Mouse (Mus musculus) kidney, postnatal 0 days (tissue): Measurements from ENCODE around the gene Tbc1d1. TPM values are rescaled to one million over a fixed set of nuclear protein-coding genes. Genes with fewer than 3 reads are reported as not detected.

Source experiments
- ATAC-seq: fragments of 200-750 bp; cut with Nextera tagmentation; replicated peaks from 2 replicates; pipeline ENCODE4 v1.8.0; 2017; ENCODE audit warnings: low read depth, moderate number of reproducible peaks, moderate TSS enrichment, moderate library complexity; ENCODE audit not compliant: low FRiP score
- DNase-seq: peaks from one replicate; pipeline ENCODE4 v3.0.0-alpha.2; 2016; ENCODE audit warnings: low spot score
- H3K27ac ChIP-seq: fragments of 300-500 bp; sonication (generic); 2 replicates; pipeline ENCODE4 v1.5.1; 2014; ENCODE audit warnings: mild to moderate bottlenecking
- H3K27me3 ChIP-seq: fragments of 300-500 bp; sonication (generic); 2 replicates; pipeline ENCODE4 v1.6.1; 2014; ENCODE audit warnings: low read length, mixed read lengths; ENCODE audit not compliant: insufficient read depth
- H3K36me3 ChIP-seq: fragments of 300-500 bp; sonication (generic); 2 replicates; pipeline ENCODE4 v1.6.1; 2014; ENCODE audit warnings: low read length, mixed read lengths; ENCODE audit not compliant: insufficient read depth
- H3K4me1 ChIP-seq: fragments of 300-500 bp; sonication (generic); replicated peaks from 2 replicates; pipeline ENCODE4 v1.6.1; 2014; ENCODE audit warnings: antibody characterized with exemption, low read length, mixed read lengths; ENCODE audit not compliant: insufficient read depth
- H3K4me2 ChIP-seq: fragments of 300-500 bp; sonication (generic); 2 replicates; pipeline ENCODE4 v1.6.1; 2014; ENCODE audit warnings: mild to moderate bottlenecking, low read length, moderate library complexity, mixed read lengths
- H3K4me3 ChIP-seq: fragments of 300-500 bp; sonication (generic); replicated peaks from 2 replicates; pipeline ENCODE4 v1.5.1; 2014; ENCODE audit warnings: low read depth, low read length
- H3K9ac ChIP-seq: fragments of 300-500 bp; sonication (generic); 2 replicates; pipeline ENCODE4 v1.6.1; 2014; ENCODE audit warnings: low read depth, low read length
- H3K9me3 ChIP-seq: fragments of 300-500 bp; sonication (generic); replicated peaks from 2 replicates; pipeline ENCODE4 v1.6.1; 2016; ENCODE audit warnings: low read length, inconsistent platforms, mixed read lengths
- CTCF ChIP-seq: IDR thresholded peaks from 2 replicates; pipeline ENCODE4 v1.5.1; 2016; ENCODE audit warnings: antibody characterized with exemption, low read depth, mild to moderate bottlenecking, moderate library complexity
- WGBS: fragments of 180-500 bp; shearing (Covaris S2); extraction: QIAGEN DNeasy Blood & Tissue Kit; methylation state at CpG from one replicate; pipeline ENCODE4 v1.1.7; 2014; 5-methylcytosine and 5-hydroxymethylcytosine counted together
- polyA plus RNA-seq: library from polyadenylated mRNA; unstranded; fragments of >200 nt; fragmentation: Nextera tagmentation; extraction: Ambion mirVana; gene quantifications from 2 replicates; pipeline ENCODE4 v1.2.1, GENCODE M21; 2015

Gene Tbc1d1
- polyA plus RNA-seq, 1 experiment from 2014 or later, result 26.2 TPM

- TF ChIP-seq CTCF, result no peak
- Histone ChIP-seq H3K9me3 (no peaks in the 10 kb centered on the region), H3K4me2 (no peak overlapping the region), H3K27ac (no peak overlapping the region), H3K4me1 (peaks cover 5% of the 10 kb centered on the region; the same call in 1 of the 2 replicates), H3K27me3 (no peaks in the 10 kb centered on the region), H3K4me3 (no peak overlapping the region), H3K9ac (no peak overlapping the region), H3K36me3 (peaks cover 15% of the 10 kb centered on the region)
- no peak for ATAC-seq
- DNase-seq, result no peak
- 42% methylated on average over 4 of the region's 4 CpGs for WGBS
Measured at GRCm38 (mm10) chr5:64280613-64281012, 124.5 kb downstream of the Tbc1d1 start.

DNA sequence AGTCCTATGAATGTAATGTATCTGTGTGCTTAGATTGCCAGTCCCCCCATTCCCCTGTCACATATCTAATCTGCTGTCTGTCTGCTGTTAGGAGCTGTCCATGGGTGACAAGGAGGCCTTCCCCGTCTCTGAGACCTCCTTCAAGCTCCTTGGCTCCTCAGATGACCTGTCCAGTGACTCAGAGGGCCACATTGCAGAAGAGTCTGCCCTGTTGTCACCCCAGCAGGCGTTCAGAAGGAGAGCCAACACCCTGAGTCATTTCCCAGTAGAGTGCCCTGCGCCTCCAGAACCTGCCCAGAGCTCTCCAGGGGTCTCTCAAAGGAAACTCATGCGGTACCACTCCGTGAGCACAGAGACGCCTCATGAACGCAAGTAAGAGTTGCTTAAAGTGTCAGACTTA, 125.6 kb downstream of the Tbc1d1 start:
- Histone ChIP-seq H3K9me3 (no peaks in the 10 kb centered on the region), H3K9ac (no peak overlapping the region), H3K4me1 (peaks cover 5% of the 10 kb centered on the region; the same call in 1 of the 2 replicates), H3K36me3 (peaks cover 19% of the 10 kb centered on the region), H3K27me3 (no peaks in the 10 kb centered on the region), H3K4me2 (no peak overlapping the region), H3K27ac (no peak overlapping the region), H3K4me3 (no peak overlapping the region)
- TF ChIP-seq CTCF, result no peak
- ATAC-seq (no peak), DNase-seq (no peak)
- WGBS, result 86% methylated on average over 7 of the region's 7 CpGs

- H3K36me3 ChIP-seq, result peaks cover 19% of the 10 kb centered on the region
- DNase-seq, result no peak
- H3K4me1 ChIP-seq, result peaks cover 7% of the 10 kb centered on the region; the same call in 1 of the 2 replicates
- no peak overlapping the region for H3K4me2 ChIP-seq
- H3K9ac ChIP-seq, result no peak overlapping the region
- no peak overlapping the region for H3K4me3 ChIP-seq
- H3K27ac ChIP-seq, result no peak overlapping the region
- TF ChIP-seq CTCF, result no peak
- H3K27me3 ChIP-seq, result no peaks in the 10 kb centered on the region
- ATAC-seq, result no peak
- no peaks in the 10 kb centered on the region for H3K9me3 ChIP-seq
- 74% methylated on average over 4 of the region's 4 CpGs for WGBS
Measured at GRCm38 (mm10) chr5:64282594-64282993, 126.5 kb downstream of the Tbc1d1 start.

GRCm38 (mm10) chr5:64285289-64285688, 129.2 kb downstream of the Tbc1d1 start:
- Histone ChIP-seq H3K36me3 (peaks cover 16% of the 10 kb centered on the region; the same call in 1 of the 2 replicates), H3K27ac (no peak overlapping the region), H3K27me3 (no peaks in the 10 kb centered on the region), H3K4me3 (no peak overlapping the region), H3K4me2 (no peak overlapping the region), H3K9me3 (no peaks in the 10 kb centered on the region), H3K9ac (no peak overlapping the region), H3K4me1 (peaks cover 12% of the 10 kb centered on the region)
- no peak for TF ChIP-seq CTCF
- ATAC-seq (no peak), DNase-seq (no peak)
- 81% methylated on average over 4 of the region's 4 CpGs for WGBS

DNA sequence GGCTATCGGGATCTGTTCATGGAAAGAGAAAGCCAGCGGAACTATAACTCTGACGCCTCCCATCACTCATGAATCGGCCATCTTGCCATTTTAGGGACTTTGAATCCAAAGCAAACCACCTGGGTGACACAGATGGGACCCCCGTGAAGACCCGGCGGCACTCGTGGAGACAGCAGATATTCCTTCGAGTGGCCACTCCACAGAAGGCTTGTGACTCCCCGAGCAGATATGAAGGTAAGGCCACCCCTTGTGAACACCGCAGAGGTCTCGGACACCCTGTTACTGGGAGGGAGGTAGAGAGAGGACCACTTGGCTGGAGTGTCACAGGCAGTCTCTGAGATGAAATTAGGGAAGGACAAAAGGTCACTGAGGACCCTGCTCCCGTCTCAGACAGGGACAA, 129.7 kb downstream of the Tbc1d1 start:
- TF ChIP-seq CTCF, result no peak
- Histone ChIP-seq H3K4me2 (no peak overlapping the region), H3K9ac (no peak overlapping the region), H3K4me1 (peaks cover 9% of the 10 kb centered on the region; the same call in 1 of the 2 replicates), H3K27me3 (no peaks in the 10 kb centered on the region), H3K27ac (no peak overlapping the region), H3K9me3 (no peaks in the 10 kb centered on the region), H3K36me3 (peaks cover 16% of the 10 kb centered on the region; the same call in 1 of the 2 replicates), H3K4me3 (no peak overlapping the region)
- no peak for ATAC-seq
- no peak for DNase-seq
- 91% methylated on average over 13 of the region's 13 CpGs for WGBS

DNA sequence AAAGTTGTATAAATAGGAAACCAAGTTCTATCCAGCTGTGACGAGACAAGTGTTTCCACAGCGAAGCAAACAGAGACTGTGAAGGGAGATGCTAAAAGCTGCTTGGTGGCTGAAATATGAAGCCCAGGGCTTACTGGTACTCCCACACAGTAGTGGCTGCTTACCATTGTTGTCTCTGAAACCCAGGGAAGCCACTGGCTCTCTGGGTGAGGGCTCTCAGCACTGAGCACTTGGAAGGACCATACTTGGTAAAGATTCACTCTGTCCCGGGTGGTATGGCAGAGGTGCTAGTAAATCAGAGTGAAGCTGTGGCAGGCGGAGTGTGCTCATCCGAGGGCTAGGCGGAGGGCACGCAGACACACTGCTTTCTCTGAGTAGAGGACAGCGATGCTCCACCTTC, 131.2 kb downstream of the Tbc1d1 start:
- Histone ChIP-seq H3K27me3 (no peaks in the 10 kb centered on the region), H3K4me2 (no peak overlapping the region), H3K4me3 (no peak overlapping the region), H3K9ac (no peak overlapping the region), H3K9me3 (no peaks in the 10 kb centered on the region), H3K4me1 (peaks cover 9% of the 10 kb centered on the region; the same call in 1 of the 2 replicates), H3K36me3 (peaks cover 14% of the 10 kb centered on the region; the same call in 1 of the 2 replicates), H3K27ac (0 out of 2 replicates have a peak overlapping the region, but pooled peaks have one; percentile 25)
- 60% methylated on average over 8 of the region's 8 CpGs for WGBS
- peak; percentile 56; the same call in 1 of the 2 replicates for ATAC-seq
- TF ChIP-seq CTCF, result no peak
- DNase-seq, result peak; percentile 83
